Mouse (Mus musculus) T-helper 2 cell (primary cell): ENCODE measurements around the gene Fsd2.

Source experiments
- in situ Hi-C: fragments of 300-600 bp; cut with MboI, MseI; formaldehyde crosslinking; loops from one replicate; pipeline ENCODE4 v1.15.1; 2025; ENCODE audit warnings: high pct_unique_total_duplicates

Fsd2 gene

GRCm38 (mm10) chr7:81572610-81573268, 6.0 kb upstream of the Fsd2 start:
- in situ Hi-C loops, result no loop called here

- in situ Hi-C loops, result no loop called here
These were observed 5.2 kb upstream of the Fsd2 start for GRCm38 (mm10) chr7:81571941-81572441.

- in situ Hi-C loops, result no loop called here
These were observed 4.6 kb upstream of the Fsd2 start, which contains the start of gene Whamm for GRCm38 (mm10) chr7:81571108-81571940. TSS of gene Whamm (plus strand) at chr7:81571266.

GRCm38 (mm10) chr7:81570752-81571107, 4.0 kb upstream of the Fsd2 start:
- in situ Hi-C loops, result no loop called here

GRCm38 (mm10) chr7:81570271-81570670, 3.5 kb upstream of the Fsd2 start:
- in situ Hi-C loops, result no loop called here

GRCm38 (mm10) chr7:81569851-81570250, 3.1 kb upstream of the Fsd2 start:
- in situ Hi-C loops, result no loop called here

- in situ Hi-C loops, result no loop called here
These were observed 652 bp upstream of the Fsd2 start for GRCm38 (mm10) chr7:81567396-81567795.

- in situ Hi-C loops, result no loop called here
These were observed 412 bp downstream of the Fsd2 start for GRCm38 (mm10) chr7:81566332-81566731.

- in situ Hi-C loops, result no loop called here
These were observed 1.2 kb downstream of the Fsd2 start for GRCm38 (mm10) chr7:81565381-81566055.

- in situ Hi-C loops, result no loop called here
These were observed 2.0 kb downstream of the Fsd2 start for GRCm38 (mm10) chr7:81564766-81565165.

- in situ Hi-C loops, result no loop called here
These were observed 3.2 kb downstream of the Fsd2 start for GRCm38 (mm10) chr7:81563506-81564015.

- in situ Hi-C loops, result no loop called here
These were observed 5.5 kb downstream of the Fsd2 start for GRCm38 (mm10) chr7:81561211-81561610.

- in situ Hi-C loops, result no loop called here
These were observed 6.4 kb downstream of the Fsd2 start for GRCm38 (mm10) chr7:81560101-81561049.

GRCm38 (mm10) chr7:81559231-81559980, 7.3 kb downstream of the Fsd2 start:
- in situ Hi-C loops, result loop anchor here (10.0 kb wide), 1 partner anchor 375 kb away; the partner anchor contains the start of gene Hdgfl3

- in situ Hi-C loops, result loop anchor here (10.0 kb wide), 1 partner anchor 377 kb away; the partner anchor contains the start of gene Hdgfl3
These were observed 8.8 kb downstream of the Fsd2 start for GRCm38 (mm10) chr7:81557985-81558360.

- in situ Hi-C loops, result loop anchor here (10.0 kb wide), 1 partner anchor 377 kb away; the partner anchor contains the start of gene Hdgfl3
These were observed 9.3 kb downstream of the Fsd2 start for GRCm38 (mm10) chr7:81557252-81557984.

GRCm38 (mm10) chr7:81556839-81557238, 9.9 kb downstream of the Fsd2 start:
- in situ Hi-C loops, result loop anchor here (10.0 kb wide), 1 partner anchor 378 kb away; the partner anchor contains the start of gene Hdgfl3

- in situ Hi-C loops, result loop anchor here (10.0 kb wide), 1 partner anchor 380 kb away; the partner anchor contains the start of gene Hdgfl3
These were observed 12.4 kb downstream of the Fsd2 start for GRCm38 (mm10) chr7:81554369-81554768.

GRCm38 (mm10) chr7:81553589-81553988, 13.2 kb downstream of the Fsd2 start:
- in situ Hi-C loops, result loop anchor here (10.0 kb wide), 1 partner anchor 381 kb away; the partner anchor contains the start of gene Hdgfl3
